Mouse (Mus musculus) lung, adult 2 months (tissue): ENCODE results near the gene Pgm2.

Experiments
- CTCF ChIP-seq: fragments of 200-500 bp; IDR thresholded peaks from 2 replicates; pipeline ENCODE4 v1.5.1; 2011; ENCODE audit warnings: mild to moderate bottlenecking, low read length, control low read depth; ENCODE audit not compliant: insufficient read depth
- POLR2A ChIP-seq: fragments of 200-500 bp; IDR thresholded peaks from 2 replicates; pipeline ENCODE4 v1.6.1; 2011; ENCODE audit warnings: low read depth, mild to moderate bottlenecking, control low read depth, low read length, borderline replicate concordance; ENCODE audit errors: extremely low read depth

DNA sequence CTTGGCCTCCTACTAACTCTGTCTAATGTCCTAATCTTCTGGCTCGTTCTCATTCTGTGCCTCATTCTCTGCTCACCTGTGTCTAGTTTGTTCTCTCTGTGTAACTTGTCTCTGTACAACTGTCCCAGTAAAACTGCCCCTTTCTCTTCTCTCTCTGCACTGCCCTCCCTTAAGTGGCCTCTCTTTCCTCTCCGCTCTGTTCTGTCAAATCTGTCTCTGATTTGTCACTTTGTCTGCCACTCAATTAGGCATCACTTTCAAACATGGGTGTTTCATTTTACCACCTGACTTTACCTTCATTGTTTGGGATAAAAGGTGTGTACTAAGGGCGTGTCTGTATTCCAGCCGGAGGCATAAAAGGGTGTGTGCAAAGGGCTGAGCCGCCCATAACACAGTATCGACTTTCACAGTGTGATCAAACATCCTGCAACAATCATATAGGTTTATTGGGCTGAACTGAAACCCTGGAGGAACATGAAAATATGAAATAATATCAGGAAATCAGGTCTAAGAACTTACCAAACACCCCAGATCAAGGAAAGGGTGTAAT, 27.2 kb upstream of the Pgm2 start:
- TF ChIP-seq CTCF (no peak), POLR2A (no peak)
